Mouse (Mus musculus) liver, postnatal 0 days (tissue): ENCODE measurements around the gene Lclat1. TPM values are rescaled to one million over a fixed set of nuclear protein-coding genes. Genes with fewer than 3 reads are reported as not detected.

Source experiments
- ATAC-seq: fragments of 200-750 bp; cut with Nextera tagmentation; 2 replicates; pipeline ENCODE4 v1.8.0; 2017; ENCODE audit warnings: mild to moderate bottlenecking, moderate library complexity
- DNase-seq: peaks from one replicate; pipeline ENCODE4 v3.0.0-alpha.2; 2016
- H3K27ac ChIP-seq: fragments of 300-500 bp; sonication (generic); 2 replicates; pipeline ENCODE4 v1.5.1; 2014; ENCODE audit warnings: antibody characterized with exemption, moderate library complexity, mild to moderate bottlenecking, low read depth
- H3K27me3 ChIP-seq: fragments of 300-500 bp; sonication (generic); 2 replicates; pipeline ENCODE4 v1.6.1; 2014; ENCODE audit warnings: low read length, control low read depth, mixed read lengths; ENCODE audit not compliant: insufficient read depth
- H3K36me3 ChIP-seq: fragments of 300-500 bp; sonication (generic); replicated peaks from 2 replicates; pipeline ENCODE4 v1.6.1; 2014; ENCODE audit warnings: mild to moderate bottlenecking, control low read depth, low read length, moderate library complexity, mixed read lengths; ENCODE audit not compliant: insufficient read depth
- H3K4me1 ChIP-seq: fragments of 300-500 bp; sonication (generic); 2 replicates; pipeline ENCODE4 v1.6.1; 2014; ENCODE audit warnings: antibody characterized with exemption, mild to moderate bottlenecking, control low read depth; ENCODE audit not compliant: insufficient read depth
- H3K4me2 ChIP-seq: fragments of 300-500 bp; sonication (generic); 2 replicates; pipeline ENCODE4 v1.6.1; 2014; ENCODE audit warnings: low read depth, mild to moderate bottlenecking, low read length, moderate library complexity, mixed read lengths
- H3K4me3 ChIP-seq: fragments of 300-500 bp; sonication (generic); 2 replicates; pipeline ENCODE4 v1.5.1; 2014; ENCODE audit warnings: low read depth, low read length
- H3K9ac ChIP-seq: fragments of 300-500 bp; sonication (generic); replicated peaks from 2 replicates; pipeline ENCODE4 v1.6.1; 2014; ENCODE audit warnings: mild to moderate bottlenecking, moderate library complexity
- H3K9me3 ChIP-seq: fragments of 300-500 bp; sonication (generic); 2 replicates; pipeline ENCODE4 v1.6.1; 2016; ENCODE audit warnings: mild to moderate bottlenecking, control low read depth, low read length, mixed read lengths
- CTCF ChIP-seq: sonication (generic); IDR thresholded peaks from 2 replicates; pipeline ENCODE4 v1.5.1; 2016; ENCODE audit warnings: antibody characterized with exemption, low read depth
- EP300 ChIP-seq: IDR thresholded peaks from 2 replicates; pipeline ENCODE4 v1.6.1; 2016; ENCODE audit warnings: antibody characterized with exemption, low read depth, mild to moderate bottlenecking
- WGBS: fragments of 180-500 bp; shearing (Covaris S2); extraction: QIAGEN DNeasy Blood & Tissue Kit; methylation state at CpG from one replicate; pipeline ENCODE4 v1.1.7; 2014; ENCODE audit not compliant: insufficient replicate concordance; 5-methylcytosine and 5-hydroxymethylcytosine counted together
- polyA plus RNA-seq: library from polyadenylated mRNA; unstranded; fragments of >200 nt; fragmentation: Nextera tagmentation; extraction: Ambion mirVana; gene quantifications from 2 replicates; pipeline ENCODE4 v1.2.1, GENCODE M21; 2015

Lclat1 gene
- polyA plus RNA-seq, 1 experiment from 2014 or later, result 2.5 TPM

DNA sequence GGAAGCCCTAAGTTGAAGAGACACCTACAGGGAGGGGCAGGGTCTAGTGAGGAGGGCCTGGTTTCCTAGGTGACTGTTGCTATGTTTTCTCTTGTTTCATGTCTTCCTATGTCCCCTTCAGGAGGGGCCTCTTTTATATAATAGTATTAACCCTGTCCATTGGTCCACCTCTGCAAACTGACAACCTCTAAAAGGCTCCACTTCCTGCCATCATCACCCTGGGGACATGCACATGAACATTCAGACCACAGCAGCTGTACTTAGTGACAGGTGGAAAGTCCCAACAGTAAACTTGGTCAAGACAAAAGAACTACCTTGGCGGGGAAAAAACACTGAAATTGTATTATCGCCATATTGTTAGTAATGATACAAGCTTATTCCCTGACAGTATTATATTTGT, 139.1 kb downstream of the Lclat1 start:
- Histone ChIP-seq H3K9ac (no peak overlapping the region), H3K4me1 (peaks cover 6% of the 10 kb centered on the region; the same call in 1 of the 2 replicates), H3K36me3 (no peaks in the 10 kb centered on the region), H3K27ac (0 out of 2 replicates have a peak overlapping the region, but pooled peaks have one; percentile 1), H3K4me2 (no peak overlapping the region), H3K4me3 (no peak overlapping the region), H3K27me3 (no peaks in the 10 kb centered on the region), H3K9me3 (no peaks in the 10 kb centered on the region)
- WGBS, result 85% methylated on average over 2 of the region's 2 CpGs
- ATAC-seq, result peak; percentile 72
- DNase-seq, result no peak
- TF ChIP-seq EP300, result no peak
- no peak for TF ChIP-seq CTCF

GRCm38 (mm10) chr17:73247758-73248157, 140.0 kb downstream of the Lclat1 start:
- Histone ChIP-seq H3K27ac (0 out of 2 replicates have a peak overlapping the region, but pooled peaks have one; percentile 0), H3K9ac (no peak overlapping the region), H3K4me1 (peaks cover 8% of the 10 kb centered on the region; the same call in 1 of the 2 replicates), H3K9me3 (no peaks in the 10 kb centered on the region), H3K4me2 (no peak overlapping the region), H3K4me3 (no peak overlapping the region), H3K27me3 (no peaks in the 10 kb centered on the region), H3K36me3 (no peaks in the 10 kb centered on the region)
- no peak for TF ChIP-seq CTCF
- peak; percentile 64; the same call in 1 of the 2 replicates for TF ChIP-seq EP300
- WGBS, result 79% methylated on average over 14 of the region's 14 CpGs
- ATAC-seq (no peak), DNase-seq (no peak)

GRCm38 (mm10) chr17:73250488-73251141, 142.8 kb downstream of the Lclat1 start:
- H3K9ac ChIP-seq, result no peak overlapping the region
- H3K36me3 ChIP-seq, result no peaks in the 10 kb centered on the region
- no peaks in the 10 kb centered on the region for H3K9me3 ChIP-seq
- TF ChIP-seq CTCF, result no peak
- no peak for TF ChIP-seq EP300
- DNase-seq, result no peak
- H3K27me3 ChIP-seq, result no peaks in the 10 kb centered on the region
- peaks cover 8% of the 10 kb centered on the region; the same call in 1 of the 2 replicates for H3K4me1 ChIP-seq
- WGBS, result 59% methylated on average over 3 of the region's 3 CpGs
- ATAC-seq, result peak; percentile 15
- no peak overlapping the region for H3K4me3 ChIP-seq
- H3K27ac ChIP-seq, result peak overlapping the region; percentile 60; the same call in 1 of the 2 replicates
- H3K4me2 ChIP-seq, result no peak overlapping the region

DNA sequence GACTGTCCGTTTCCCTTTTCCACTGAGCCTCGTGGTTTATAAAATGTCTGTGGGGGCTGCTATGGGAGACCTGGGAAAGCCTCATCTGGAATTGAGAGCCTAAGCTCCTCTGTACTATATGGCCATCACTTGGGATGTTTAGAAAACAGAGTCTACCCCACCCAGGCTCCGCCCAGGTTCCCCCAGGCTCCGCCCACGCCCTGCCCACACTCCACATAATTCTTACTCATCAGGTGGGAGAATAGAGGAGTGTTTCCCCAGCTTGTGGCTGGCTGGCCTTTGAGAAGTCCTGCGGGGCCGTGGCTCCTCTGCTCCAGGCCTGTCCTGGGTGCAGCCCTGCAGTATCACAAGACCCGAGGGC, 143.3 kb downstream of the Lclat1 start:
- TF ChIP-seq EP300, result no peak
- no peak for TF ChIP-seq CTCF
- WGBS, result 47% methylated on average over 8 of the region's 8 CpGs
- Histone ChIP-seq H3K4me2 (no peak overlapping the region), H3K27ac (peak overlapping the region; percentile 60; the same call in 1 of the 2 replicates), H3K9ac (no peak overlapping the region), H3K9me3 (no peaks in the 10 kb centered on the region), H3K4me3 (no peak overlapping the region), H3K27me3 (no peaks in the 10 kb centered on the region), H3K36me3 (no peaks in the 10 kb centered on the region), H3K4me1 (peaks cover 8% of the 10 kb centered on the region; the same call in 1 of the 2 replicates)
- DNase-seq (no peak), ATAC-seq (0 out of 2 replicates have a peak, but pooled peaks have one; percentile 16)

DNA sequence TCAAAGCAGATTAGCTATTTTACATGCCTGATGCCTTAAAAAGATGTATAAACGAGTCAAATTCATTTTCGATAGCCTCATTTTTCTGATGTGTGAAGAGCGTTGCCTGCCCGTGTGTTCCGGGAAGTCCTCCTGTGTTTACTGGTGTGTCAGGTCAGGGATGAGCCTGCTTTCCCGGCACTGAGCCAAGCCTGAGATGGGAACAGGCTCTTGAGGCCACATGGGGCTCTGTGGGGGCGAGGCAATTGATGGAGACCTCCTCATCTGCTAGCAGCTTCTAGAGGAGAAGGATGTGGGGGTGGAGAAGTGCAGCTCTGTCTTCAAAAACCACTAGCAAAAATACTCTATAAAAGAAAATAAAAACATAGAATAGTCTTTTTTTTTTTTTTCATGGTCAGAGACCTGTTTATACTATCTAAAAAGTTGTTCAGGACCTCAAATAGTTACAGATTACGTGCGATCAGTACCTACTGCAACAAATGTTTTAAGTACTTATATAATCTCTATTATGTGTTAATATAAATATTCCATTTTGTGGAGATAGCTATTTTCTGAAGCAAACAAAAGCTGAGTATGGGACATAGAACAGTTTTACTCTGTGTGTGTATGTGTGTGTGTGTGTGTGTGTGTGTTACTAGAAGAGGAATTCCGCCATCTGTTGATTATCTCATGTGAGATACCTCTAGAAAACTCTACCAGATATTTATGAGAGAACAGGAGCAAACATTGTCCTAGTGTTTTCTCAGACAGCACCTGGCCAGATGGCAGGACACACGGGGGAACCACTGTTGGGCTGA, 144.2 kb downstream of the Lclat1 start:
- no peak for ATAC-seq

More for the DNA sequence above, 144.2 kb downstream of the Lclat1 start:
- Histone ChIP-seq H3K36me3 (no peaks in the 10 kb centered on the region), H3K4me3 (no peak overlapping the region), H3K4me1 (peaks cover 8% of the 10 kb centered on the region; the same call in 1 of the 2 replicates), H3K4me2 (no peak overlapping the region), H3K27ac (no peak overlapping the region), H3K9me3 (no peaks in the 10 kb centered on the region), H3K9ac (no peak overlapping the region), H3K27me3 (no peaks in the 10 kb centered on the region)
- 73% methylated on average over 11 of the region's 11 CpGs for WGBS
- DNase-seq, result no peak
- TF ChIP-seq EP300 (no peak), CTCF (no peak)
